Mouse (Mus musculus) adrenal gland, adult 2 months (tissue): ENCODE data around the gene Irf6. TPM values are rescaled to one million over a fixed set of nuclear protein-coding genes. Genes with fewer than 3 reads are reported as not detected.

Experiments
- DNase-seq: peaks from one replicate; pipeline ENCODE4 v3.0.0; 2021
- long read RNA-seq: library from polyadenylated mRNA; stranded (forward); transcript quantifications from one replicate; pipeline ENCODE4 v2.0.0, GENCODE M21; 2021
- polyA plus RNA-seq: library from polyadenylated mRNA; depleted of rRNA; stranded (reverse); fragments of >200 nt; gene quantifications from 2 replicates; pipeline ENCODE4 v1.2.3, GENCODE M21; 2012; rRNA removed
- total RNA-seq, 2 experiments: library from RNA; stranded (reverse); gene quantifications; 2 replicates each; pipeline ENCODE4 v1.2.3; 2021

The Irf6 gene
- under 1 TPM; 0.31 to 0.49 TPM for total RNA-seq
- polyA plus RNA-seq = 0.09 and 0.51 TPM in 2 replicates
- long read RNA-seq = 0 reads

GRCm38 (mm10) chr1:193152872-193153271, at the start of gene Irf6:
Gene Irf6 (plus strand): TSS chr1:193153111.
- peak; percentile 79 for DNase-seq

- DNase-seq = no peak
These were observed 40.8 kb upstream of the Irf6 start for GRCm38 (mm10) chr1:193112093-193112492.

- DNase-seq = no peak
These were observed 30.1 kb upstream of the Irf6 start for GRCm38 (mm10) chr1:193122793-193123192.

GRCm38 (mm10) chr1:193123290-193123689, 29.6 kb upstream of the Irf6 start:
- DNase-seq = no peak

- DNase-seq = no peak
These were observed 27.1 kb upstream of the Irf6 start for GRCm38 (mm10) chr1:193125835-193126234.

- no peak for DNase-seq
These were observed 24.9 kb upstream of the Irf6 start for GRCm38 (mm10) chr1:193128055-193128454.

GRCm38 (mm10) chr1:193129321-193129720, 23.6 kb upstream of the Irf6 start:
- DNase-seq = no peak

- peak; percentile 96 for DNase-seq
These were observed 23.0 kb upstream of the Irf6 start, which contains the start of gene Diexf for GRCm38 (mm10) chr1:193129786-193130455. Gene Diexf (minus strand): TSS chr1:193130272.

GRCm38 (mm10) chr1:193130456-193130825, 22.5 kb upstream of the Irf6 start:
- DNase-seq = no peak

GRCm38 (mm10) chr1:193130839-193131238, 22.1 kb upstream of the Irf6 start:
- DNase-seq = peak; percentile 46

GRCm38 (mm10) chr1:193131311-193131948, 21.5 kb upstream of the Irf6 start:
- no peak for DNase-seq

GRCm38 (mm10) chr1:193132385-193132784, 20.5 kb upstream of the Irf6 start:
- no peak for DNase-seq

GRCm38 (mm10) chr1:193133726-193134125, 19.2 kb upstream of the Irf6 start:
- no peak for DNase-seq

GRCm38 (mm10) chr1:193138087-193138486, 14.8 kb upstream of the Irf6 start:
- no peak for DNase-seq

- no peak for DNase-seq
These were observed 14.2 kb upstream of the Irf6 start for GRCm38 (mm10) chr1:193138669-193139068.

GRCm38 (mm10) chr1:193141118-193141517, 11.8 kb upstream of the Irf6 start:
- no peak for DNase-seq

GRCm38 (mm10) chr1:193142517-193143062, 10.3 kb upstream of the Irf6 start:
- no peak for DNase-seq

GRCm38 (mm10) chr1:193144516-193144915, 8.4 kb upstream of the Irf6 start:
- no peak for DNase-seq

GRCm38 (mm10) chr1:193145101-193145500, 7.8 kb upstream of the Irf6 start:
- no peak for DNase-seq

GRCm38 (mm10) chr1:193146416-193146815, 6.5 kb upstream of the Irf6 start:
- no peak for DNase-seq

GRCm38 (mm10) chr1:193149231-193149630, 3.7 kb upstream of the Irf6 start:
- no peak for DNase-seq

- no peak for DNase-seq
These were observed 1.8 kb upstream of the Irf6 start for GRCm38 (mm10) chr1:193151134-193151533.

GRCm38 (mm10) chr1:193153561-193153960, 650 bp downstream of the Irf6 start:
- no peak for DNase-seq
